Comparison of ENCODE assay signal across 8 mouse cellular contexts in the genomic region with DNA sequence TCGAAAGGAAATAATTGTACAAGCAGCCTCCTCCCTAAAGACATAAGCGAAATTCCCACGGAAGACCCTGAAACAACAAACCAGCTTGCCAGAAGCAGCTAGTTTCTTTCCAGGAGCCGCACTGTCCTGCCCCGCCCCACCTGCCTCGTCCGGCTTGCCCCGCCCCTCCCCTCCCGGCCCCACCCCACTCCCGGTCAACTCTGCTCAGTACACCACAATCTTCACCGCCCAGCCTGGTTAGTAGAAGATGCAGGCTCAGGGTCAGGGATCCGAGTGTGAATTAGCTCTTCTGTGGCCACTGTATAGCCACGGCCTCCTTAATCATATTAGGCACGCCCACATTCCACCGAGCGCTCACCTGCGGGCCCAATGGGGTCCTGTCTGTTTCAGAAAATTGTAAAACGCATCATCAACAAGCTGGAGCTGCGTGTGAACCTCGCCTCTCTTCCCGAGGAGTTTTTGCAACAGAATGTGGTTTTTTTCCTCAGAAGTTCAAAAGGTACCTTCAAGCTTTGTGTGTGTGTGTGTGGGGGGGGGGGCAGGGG. TPM values are rescaled to one million over a fixed set of nuclear protein-coding genes. Genes with fewer than 3 reads are reported as not detected.
DNase-seq lines count a peak whose midpoint lies in the region; ATAC-seq and TF ChIP-seq lines count a peak whose summit lies in the region.

No protein-coding gene starts in this region.

- peak overlapping the region; percentile 59 for H3K4me2 ChIP-seq in hindbrain, embryonic 16.5 days (ENCODE audit: low read length)
- peak overlapping the region; percentile 55 for H3K4me2 ChIP-seq in liver, embryonic 16.5 days (ENCODE audit: low read depth, low read length)

- DNase-seq in adrenal gland, postnatal 10 days: peak; percentile 16
- no peak for DNase-seq in adrenal gland, postnatal 25 days
- no peak for DNase-seq in spleen, adult 18-20 months
- DNase-seq in left cerebral cortex, postnatal 4 days: no peak
- no peak for DNase-seq in ovary, postnatal 10 days (ENCODE audit: low spot score)

- H3K27ac ChIP-seq in bone marrow macrophage, adult 2 months (ENCODE audit: insufficient read depth, low read depth, low read length): no peak overlapping the region
- H3K27ac ChIP-seq in hindbrain, embryonic 16.5 days (ENCODE audit: low read depth, low read length): no peak overlapping the region
- no peak overlapping the region for H3K27ac ChIP-seq in liver, embryonic 16.5 days (ENCODE audit: low read length)

- ATAC-seq in hindbrain, embryonic 16.5 days: no peak
- no peak for ATAC-seq in liver, embryonic 16.5 days (ENCODE audit: low read depth)

- no peaks in the 10 kb centered on the region for H3K9me3 ChIP-seq in hindbrain, embryonic 16.5 days (ENCODE audit: control insufficient read depth, low read length)
- H3K9me3 ChIP-seq in liver, embryonic 16.5 days (replicated peaks; ENCODE audit: control insufficient read depth, low read length): no peaks in the 10 kb centered on the region

- peaks cover 5% of the 10 kb centered on the region; the same call in 1 of the 2 replicates for H3K4me1 ChIP-seq in bone marrow macrophage, adult 2 months (ENCODE audit: control insufficient read depth, insufficient read depth, low read length)
- H3K4me1 ChIP-seq in hindbrain, embryonic 16.5 days (ENCODE audit: control insufficient read depth, insufficient read depth, low read depth, low read length): peaks cover 5% of the 10 kb centered on the region; the same call in 1 of the 2 replicates
- H3K4me1 ChIP-seq in liver, embryonic 16.5 days (ENCODE audit: control insufficient read depth, low read depth, low read length): no peaks in the 10 kb centered on the region; the same call in 1 of the 2 replicates

- no peaks in the 10 kb centered on the region for H3K27me3 ChIP-seq in hindbrain, embryonic 16.5 days (replicated peaks; ENCODE audit: control insufficient read depth, insufficient read depth, low read length)
- peaks cover 3% of the 10 kb centered on the region; the same call in 1 of the 2 replicates for H3K27me3 ChIP-seq in liver, embryonic 16.5 days (ENCODE audit: control insufficient read depth, insufficient read depth, low read depth, low read length)

- TF ChIP-seq CTCF in bone marrow macrophage, adult 2 months (IDR thresholded peaks at IDR 0.05; ENCODE audit: low read depth, low read length): no peak

- no peak for TF ChIP-seq POLR2A in bone marrow macrophage, adult 2 months (IDR thresholded peaks at IDR 0.05; ENCODE audit: borderline replicate concordance, low read depth, low read length)

- H3K4me3 ChIP-seq in bone marrow macrophage, adult 2 months (ENCODE audit: insufficient read depth, low read length): peak overlapping the region; percentile 29
- peak overlapping the region; percentile 29 for H3K4me3 ChIP-seq in hindbrain, embryonic 16.5 days (ENCODE audit: low read length)
- peak overlapping the region; percentile 33; the same call in 1 of the 2 replicates for H3K4me3 ChIP-seq in liver, embryonic 16.5 days (ENCODE audit: low read depth, low read length)

- WGBS in hindbrain, embryonic 16.5 days: 13% methylated on average over 21 of the region's 21 CpGs
- WGBS in liver, embryonic 16.5 days (ENCODE audit: insufficient replicate concordance): 10% methylated on average over 21 of the region's 21 CpGs

- intact Hi-C loops in left cerebral cortex, postnatal 4 days (cut with DNase I): no loop called here

- H3K36me3 ChIP-seq in hindbrain, embryonic 16.5 days (ENCODE audit: control insufficient read depth, insufficient read depth, low read length): no peaks in the 10 kb centered on the region
- H3K36me3 ChIP-seq in liver, embryonic 16.5 days (ENCODE audit: control insufficient read depth, insufficient read depth): no peaks in the 10 kb centered on the region

- H3K9ac ChIP-seq in hindbrain, embryonic 16.5 days (ENCODE audit: low read depth, low read length): 0 out of 2 replicates have a peak overlapping the region, but pooled peaks have one; percentile 11
- no peak overlapping the region for H3K9ac ChIP-seq in liver, embryonic 16.5 days (ENCODE audit: low read depth, low read length)

RNA-seq across cellular contexts. Expression of gene Dnah10, which starts 4.8 kb away (rescaled TPM):
- 1 to 10 TPM in 1 of 2 experiments, under 1 TPM in 1; 0.33 to 1.2 TPM for total RNA-seq in adrenal gland, postnatal 10 days (2021)
- total RNA-seq in adrenal gland, postnatal 25 days (2021): 3.2 and 3.4 TPM in 2 replicates
- polyA plus RNA-seq in bone marrow macrophage, adult 2 months (2012; ENCODE audit: insufficient read depth, insufficient read length, missing spikeins): not detected in 2 replicates
- 0.13 and 0.32 TPM in 2 replicates for polyA plus RNA-seq in hindbrain, embryonic 16.5 days (2015; fragmentation: Nextera tagmentation; extraction: Ambion mirVana)
- polyA plus RNA-seq in liver, embryonic 16.5 days (2015; fragmentation: Nextera tagmentation; extraction: Ambion mirVana): 0.01 TPM in 2 replicates
- total RNA-seq in left cerebral cortex, postnatal 4 days (2021): 1 to 10 TPM in 1 of 2 experiments, under 1 TPM in 1; 0.76 to 1.1 TPM
